Mouse (Mus musculus) liver, embryonic 11.5 days (tissue): ENCODE results near the gene Ggct. TPM values are rescaled to one million over a fixed set of nuclear protein-coding genes. Genes with fewer than 3 reads are reported as not detected.

Experiments used
- ATAC-seq: fragments of 200-750 bp; cut with Nextera tagmentation; replicated peaks from 2 replicates; pipeline ENCODE4 v1.8.0; 2017; ENCODE audit warnings: moderate number of reproducible peaks, mild to moderate bottlenecking, moderate TSS enrichment, moderate library complexity; ENCODE audit not compliant: low FRiP score
- DNase-seq: peaks from one replicate; pipeline ENCODE4 v3.0.0-alpha.2; 2017; ENCODE audit warnings: low spot score
- H3K27ac ChIP-seq: fragments of 300-500 bp; sonication (generic); 2 replicates; pipeline ENCODE4 v1.5.1; 2014; ENCODE audit warnings: mild to moderate bottlenecking, low read depth, low read length, control low read depth
- H3K27me3 ChIP-seq: fragments of 300-500 bp; sonication (generic); replicated peaks from 2 replicates; pipeline ENCODE4 v1.6.1; 2014; ENCODE audit warnings: low read length, mixed read lengths; ENCODE audit not compliant: control insufficient read depth, insufficient read depth
- H3K36me3 ChIP-seq: fragments of 300-500 bp; sonication (generic); 2 replicates; pipeline ENCODE4 v1.6.1; 2014; ENCODE audit warnings: mild to moderate bottlenecking, low read length, moderate library complexity, mixed read lengths; ENCODE audit not compliant: control insufficient read depth, insufficient read depth
- H3K4me1 ChIP-seq: fragments of 300-500 bp; sonication (generic); replicated peaks from 2 replicates; pipeline ENCODE4 v1.6.1; 2014; ENCODE audit warnings: low read length, mixed read lengths; ENCODE audit not compliant: control insufficient read depth, insufficient read depth
- H3K4me2 ChIP-seq: fragments of 300-500 bp; sonication (generic); 2 replicates; pipeline ENCODE4 v1.6.1; 2014; ENCODE audit warnings: mild to moderate bottlenecking, control low read depth, moderate library complexity
- H3K4me3 ChIP-seq: fragments of 300-500 bp; sonication (generic); 2 replicates; pipeline ENCODE4 v1.5.1; 2014; ENCODE audit warnings: low read depth, low read length, control low read depth
- H3K9ac ChIP-seq: fragments of 300-500 bp; sonication (generic); 2 replicates; pipeline ENCODE4 v1.6.1; 2014; ENCODE audit warnings: low read depth, low read length, control low read depth
- H3K9me3 ChIP-seq: fragments of 300-500 bp; sonication (generic); 2 replicates; pipeline ENCODE4 v1.6.1; 2016; ENCODE audit warnings: low read length, inconsistent platforms, mixed read lengths; ENCODE audit not compliant: control insufficient read depth
- WGBS: fragments of 180-500 bp; shearing (Covaris S2); extraction: QIAGEN DNeasy Blood & Tissue Kit; methylation state at CpG from one replicate; pipeline ENCODE4 v1.1.7; 2014; 5-methylcytosine and 5-hydroxymethylcytosine counted together
- polyA plus RNA-seq: library from polyadenylated mRNA; unstranded; fragments of >200 nt; fragmentation: Nextera tagmentation; extraction: Ambion mirVana; gene quantifications from 2 replicates; pipeline ENCODE4 v1.2.1, GENCODE M21; 2014

Ggct gene
- polyA plus RNA-seq, 1 experiment from 2014 or later = 11.8 TPM

DNA sequence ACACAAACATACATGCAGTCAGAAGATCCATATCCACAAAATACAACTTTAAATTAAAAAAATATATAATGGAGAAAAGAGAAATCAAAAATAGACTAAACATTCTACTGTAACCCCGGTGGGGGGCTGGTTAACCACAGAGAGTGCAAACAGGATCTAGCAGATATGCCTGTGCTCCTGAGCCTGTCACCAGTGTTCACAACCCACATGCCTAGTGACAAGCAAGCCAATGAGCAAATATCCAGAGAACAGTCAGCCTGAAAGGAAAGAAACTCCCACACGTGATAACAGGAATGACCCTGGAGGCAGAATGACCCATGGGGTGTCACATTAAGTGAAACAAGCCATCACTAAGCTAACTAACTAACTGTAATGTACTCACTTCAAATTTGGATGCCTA lies 56.3 kb downstream of the Ggct start:
- no peak overlapping the region for H3K27ac ChIP-seq
- ATAC-seq = no peak
- 52% methylated on average over 2 of the region's 2 CpGs for WGBS
- H3K9me3 ChIP-seq = no peaks in the 10 kb centered on the region
- H3K27me3 ChIP-seq = no peaks in the 10 kb centered on the region
- H3K4me1 ChIP-seq = peaks cover 4% of the 10 kb centered on the region
- H3K9ac ChIP-seq = no peak overlapping the region
- H3K4me2 ChIP-seq = no peak overlapping the region
- H3K4me3 ChIP-seq = no peak overlapping the region
- DNase-seq = no peak
- H3K36me3 ChIP-seq = no peaks in the 10 kb centered on the region

DNA sequence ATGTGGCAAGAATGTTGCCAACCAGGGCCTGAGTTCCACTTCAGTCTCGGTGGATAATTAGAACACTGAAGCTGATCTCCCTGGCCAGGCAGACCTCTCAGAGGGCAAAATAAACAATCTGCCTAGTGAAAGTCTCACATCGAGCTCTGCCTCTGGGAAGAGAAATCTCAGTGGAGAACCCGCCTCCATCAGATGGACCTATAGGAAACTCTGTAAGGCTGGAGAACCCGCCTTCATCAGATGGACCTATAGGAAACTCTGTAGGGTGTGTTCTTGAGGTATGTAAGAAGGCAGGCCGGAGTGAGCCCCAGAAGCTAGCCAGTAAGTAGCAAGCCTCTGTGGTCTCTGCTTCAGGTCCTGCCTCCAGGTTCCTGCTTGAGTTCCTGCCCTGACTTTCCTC lies 57.8 kb downstream of the Ggct start:
- Histone ChIP-seq H3K36me3 (no peaks in the 10 kb centered on the region), H3K4me1 (peaks cover 1% of the 10 kb centered on the region), H3K27me3 (no peaks in the 10 kb centered on the region), H3K4me2 (no peak overlapping the region), H3K9me3 (no peaks in the 10 kb centered on the region), H3K4me3 (no peak overlapping the region), H3K27ac (no peak overlapping the region), H3K9ac (no peak overlapping the region)
- ATAC-seq (no peak), DNase-seq (no peak)
- WGBS = 80% methylated on average over 5 of the region's 5 CpGs

DNA sequence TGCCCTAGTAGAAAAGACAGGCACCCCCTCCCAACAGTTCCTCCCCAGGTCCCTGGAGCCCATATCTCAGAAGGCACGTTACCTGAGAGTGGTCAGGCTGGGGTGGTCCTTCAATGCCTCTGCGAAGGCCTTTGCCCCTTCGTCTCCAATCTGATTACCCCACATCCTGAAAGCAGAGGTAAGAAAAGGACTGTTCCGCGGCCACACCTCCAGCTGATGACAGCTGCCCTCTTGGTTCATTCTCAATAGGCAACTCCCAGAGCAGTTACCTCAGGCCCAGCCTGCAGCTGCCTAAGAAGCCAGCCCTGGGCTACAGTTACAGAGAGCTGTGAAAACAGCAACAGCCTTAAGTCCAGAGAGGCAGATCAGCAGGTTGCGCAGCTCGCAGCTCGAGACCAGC lies 58.4 kb downstream of the Ggct start:
- Histone ChIP-seq H3K4me2 (no peak overlapping the region), H3K4me1 (no peaks in the 10 kb centered on the region; the same call in 1 of the 2 replicates), H3K36me3 (no peaks in the 10 kb centered on the region), H3K9me3 (no peaks in the 10 kb centered on the region), H3K4me3 (no peak overlapping the region), H3K27ac (no peak overlapping the region), H3K9ac (no peak overlapping the region), H3K27me3 (no peaks in the 10 kb centered on the region)
- ATAC-seq (no peak), DNase-seq (no peak)
- 67% methylated on average over 8 of the region's 8 CpGs for WGBS

DNA sequence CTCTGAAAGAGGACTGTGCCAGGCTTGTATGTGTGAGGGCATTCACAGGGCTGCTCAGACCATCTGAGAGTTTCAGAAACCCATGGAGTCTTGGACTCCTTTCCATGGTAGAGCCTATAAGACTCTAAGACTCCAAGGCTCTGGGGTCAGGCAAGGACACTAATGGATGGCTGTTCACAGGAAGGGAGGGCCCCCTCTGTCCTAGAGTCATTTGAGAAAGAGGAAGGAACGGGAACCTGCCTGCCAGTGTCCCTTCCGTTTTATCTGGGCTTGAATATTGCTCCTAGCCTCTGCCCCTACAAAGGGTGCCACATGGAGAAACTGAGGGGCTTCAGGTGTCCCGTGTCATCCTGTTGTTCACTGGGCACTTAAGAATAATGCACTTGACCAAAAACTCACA lies 58.9 kb downstream of the Ggct start:
- no peak overlapping the region for H3K9ac ChIP-seq

DNA sequence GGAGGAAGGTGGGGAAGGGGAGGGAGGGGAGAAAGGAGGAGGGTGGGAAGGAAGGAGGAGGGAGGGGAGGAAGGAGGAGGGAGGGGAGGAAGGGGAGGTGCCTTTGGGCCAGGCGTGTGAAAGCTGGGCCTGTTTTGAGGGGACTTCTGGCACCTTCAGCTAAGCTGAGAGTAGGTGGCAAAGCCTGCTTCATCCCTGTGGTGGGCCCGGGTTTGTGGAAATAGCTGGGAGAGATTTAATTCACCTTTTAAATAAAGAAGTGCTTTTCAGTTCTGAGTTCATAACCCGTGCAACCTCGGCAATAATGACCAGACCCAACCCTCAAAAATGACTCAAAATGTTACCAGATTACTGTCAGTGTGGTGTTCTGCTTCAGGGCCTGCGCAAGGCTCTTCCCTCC lies 59.5 kb downstream of the Ggct start:
- Histone ChIP-seq H3K9ac (no peak overlapping the region), H3K27ac (no peak overlapping the region), H3K9me3 (no peaks in the 10 kb centered on the region), H3K4me2 (no peak overlapping the region), H3K36me3 (no peaks in the 10 kb centered on the region), H3K4me3 (no peak overlapping the region), H3K27me3 (no peaks in the 10 kb centered on the region), H3K4me1 (no peaks in the 10 kb centered on the region; the same call in 1 of the 2 replicates)
- ATAC-seq = no peak
- no peak for DNase-seq
- 73% methylated on average over 5 of the region's 5 CpGs for WGBS

More for the DNA sequence above, 58.9 kb downstream of the Ggct start:
- ATAC-seq (no peak), DNase-seq (no peak)
- WGBS = 40% methylated on average over 3 of the region's 3 CpGs
- H3K36me3 ChIP-seq = no peaks in the 10 kb centered on the region
- no peaks in the 10 kb centered on the region for H3K27me3 ChIP-seq
- no peaks in the 10 kb centered on the region; the same call in 1 of the 2 replicates for H3K4me1 ChIP-seq
- H3K9me3 ChIP-seq = no peaks in the 10 kb centered on the region
- H3K4me3 ChIP-seq = no peak overlapping the region
- H3K4me2 ChIP-seq = no peak overlapping the region
- no peak overlapping the region for H3K27ac ChIP-seq

Other genes with a start within 250 kb of the Ggct start
- 3.9 and 4.1 TPM in 2 replicates for gene Znrf2, start 176.0 kb downstream of the Ggct start, polyA plus RNA-seq
- gene Nod1, start 20.3 kb downstream of the Ggct start, polyA plus RNA-seq = 2.1 and 2.9 TPM in 2 replicates
- 253 and 284 TPM in 2 replicates for gene Gars, start 45.1 kb upstream of the Ggct start, polyA plus RNA-seq
- 0.95 and 1.0 TPM in 2 replicates for gene Crhr2, start 140.1 kb upstream of the Ggct start, polyA plus RNA-seq
- 0.58 and 1.0 TPM in 2 replicates for gene Inmt, start 182.1 kb upstream of the Ggct start, polyA plus RNA-seq
- gene Mindy4, start 210.4 kb upstream of the Ggct start, polyA plus RNA-seq = 5.6 and 6.9 TPM in 2 replicates